Mouse (Mus musculus): ENCODE data around the gene Fam98b.

The Fam98b gene

DNA sequence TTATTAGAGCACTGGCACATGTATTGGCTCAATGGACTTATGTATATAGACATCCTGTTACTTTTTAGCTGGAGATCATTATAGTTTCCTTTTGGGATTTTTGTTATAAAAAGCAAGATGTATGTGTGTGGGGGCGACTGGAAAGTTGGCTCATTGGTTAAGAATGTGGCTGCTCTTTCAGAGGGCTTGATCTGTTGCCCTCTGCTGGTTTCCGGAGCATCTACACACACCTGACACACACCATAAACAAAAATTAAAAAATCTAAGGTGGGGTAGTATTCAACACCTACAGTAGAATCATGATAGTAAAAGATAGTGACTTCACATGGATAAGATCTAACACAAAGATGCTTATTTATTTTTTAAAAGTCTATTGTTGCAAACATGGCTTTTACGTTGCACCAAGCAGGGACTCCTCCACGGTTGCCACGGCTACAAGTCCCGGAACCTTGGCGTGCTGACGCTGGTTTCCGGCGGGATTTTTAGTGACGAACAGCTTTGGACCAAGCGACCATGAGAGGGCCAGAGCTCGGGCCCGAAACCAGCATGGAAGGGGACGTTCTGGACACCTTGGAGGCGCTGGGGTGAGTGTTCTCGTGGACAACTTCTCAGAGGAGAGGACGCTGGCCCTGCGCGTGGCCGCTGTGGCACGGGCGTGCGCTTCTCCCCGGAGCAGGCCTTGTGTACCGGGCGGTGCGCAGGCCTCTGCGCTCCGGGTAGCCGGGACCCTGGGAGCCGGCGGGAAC is at the start of gene Fam98b:
TSS of gene Fam98b (plus strand) at position 485 of the 746 bp plus-strand sequence.
- peak; percentile 81 to 86 for DNase-seq (ENCODE audit: low spot score in 2 of 2)

DNA sequence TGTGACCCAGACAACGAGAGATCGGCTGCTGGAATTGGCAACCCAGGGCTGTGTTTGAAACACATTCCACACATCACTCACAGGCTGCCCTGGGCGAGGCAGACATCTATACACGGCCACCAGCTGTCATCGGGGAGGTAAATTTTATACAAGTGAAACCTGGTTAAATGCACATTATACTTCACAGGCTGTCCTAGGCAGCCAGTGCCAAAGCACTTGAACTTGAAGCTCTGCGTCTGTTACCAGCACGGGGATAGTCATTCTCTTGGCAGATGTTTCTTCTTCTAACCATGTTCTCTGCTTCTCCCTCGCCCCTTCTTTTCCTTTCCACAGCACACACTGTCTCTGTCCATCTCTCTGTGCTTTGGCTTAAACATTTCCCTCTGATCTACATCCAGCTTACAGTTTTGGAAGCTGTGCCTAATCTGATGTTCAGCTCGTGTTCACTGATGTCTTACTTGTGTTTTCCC is 48.6 kb upstream of the Fam98b start:
- DNase-seq (ENCODE audit: low spot score in 2 of 2): no peak

DNA sequence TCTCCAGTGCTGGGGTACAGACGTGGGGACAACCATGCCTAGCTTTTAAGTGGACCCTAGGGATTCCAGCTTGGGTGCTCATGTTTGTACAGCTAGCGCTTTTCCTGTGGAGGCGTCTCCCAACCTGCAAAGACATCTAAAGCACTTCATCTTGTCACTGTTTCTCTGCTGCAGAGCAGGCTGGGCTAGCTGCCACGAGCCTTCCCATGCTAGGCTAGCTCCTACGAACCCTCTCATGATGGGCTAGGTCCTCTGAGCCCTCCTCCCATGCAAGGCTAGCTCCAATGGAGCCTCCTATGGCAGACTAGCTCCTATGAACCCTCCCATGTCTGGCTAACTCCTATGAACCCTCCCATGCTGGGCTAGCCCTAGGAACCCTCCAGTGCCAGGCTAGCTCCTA is 46.2 kb upstream of the Fam98b start:
- DNase-seq (ENCODE audit: low spot score in 2 of 2): no peak

DNA sequence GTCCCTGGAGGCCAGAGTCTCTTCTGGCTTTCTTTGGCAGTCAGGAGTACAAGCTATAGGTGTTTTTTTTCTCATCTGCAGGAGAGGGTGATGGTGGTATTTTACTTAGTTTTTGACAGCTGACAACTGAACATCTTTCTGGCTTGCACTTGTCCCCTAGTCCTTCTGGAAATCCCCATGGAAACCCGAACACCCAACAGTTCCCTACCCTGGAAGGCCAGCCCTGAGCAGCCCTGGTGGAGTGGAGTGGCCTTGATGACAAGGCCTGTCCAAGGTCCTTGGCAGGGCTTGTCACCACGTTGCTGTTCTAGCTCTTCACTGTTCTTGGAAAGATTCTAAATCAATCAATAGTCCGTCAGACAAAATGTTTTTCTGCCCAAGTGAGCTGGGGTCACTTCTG is 45.0 kb upstream of the Fam98b start:
- no peak for DNase-seq (ENCODE audit: low spot score in 2 of 2)

DNA sequence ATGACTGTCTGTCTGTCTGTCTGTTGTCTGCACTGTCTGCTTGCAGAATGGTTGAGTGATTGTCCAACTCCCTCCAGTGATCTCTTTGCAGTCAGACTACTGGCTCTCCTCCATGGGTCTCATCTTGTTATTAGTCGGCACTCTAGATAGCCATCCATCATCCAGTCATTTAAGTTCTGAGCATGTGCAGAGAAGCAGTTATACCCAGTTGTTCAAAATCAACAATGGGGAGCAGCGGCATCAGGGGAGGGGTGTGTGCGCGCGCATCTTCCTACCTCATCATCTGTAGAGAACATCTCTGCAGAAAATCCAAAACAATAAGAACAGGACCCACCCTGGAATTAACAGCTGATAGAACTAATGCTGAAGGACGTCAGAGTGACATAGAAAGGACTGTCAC is 44.5 kb upstream of the Fam98b start:
- no peak for DNase-seq (ENCODE audit: low spot score in 2 of 2)

DNA sequence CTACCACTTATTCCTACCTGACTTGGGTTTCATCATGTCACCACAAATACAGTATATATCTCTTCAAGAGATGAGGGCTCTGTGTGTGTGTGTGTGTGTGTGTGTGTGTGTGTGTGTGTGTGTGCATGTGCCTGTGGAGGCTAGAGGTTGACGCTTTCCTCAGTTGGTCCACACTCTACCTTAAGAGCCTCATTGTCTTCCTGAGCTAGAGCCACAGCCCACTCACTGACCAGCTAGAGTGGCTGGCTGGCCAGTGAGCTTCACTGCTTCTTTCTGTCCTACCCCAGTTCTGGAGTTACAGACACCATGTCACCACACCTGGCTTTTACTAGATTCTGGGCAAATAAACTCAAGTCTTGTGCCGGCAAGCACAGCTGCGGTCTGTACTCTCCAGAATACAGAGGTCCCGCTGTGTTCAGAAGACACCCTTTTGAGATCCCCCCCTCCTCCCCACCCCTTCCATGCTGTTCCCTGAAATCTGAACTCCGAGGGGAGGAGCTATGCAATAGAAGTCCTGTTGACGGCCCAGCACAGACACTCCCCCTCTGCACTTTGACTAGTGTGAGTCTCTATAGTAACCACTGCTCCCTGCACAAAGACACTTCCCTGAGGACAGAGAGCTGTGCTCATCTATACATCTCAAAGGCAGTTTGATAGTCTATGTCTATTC is 39.0 kb upstream of the Fam98b start:
- DNase-seq (ENCODE audit: low spot score in 2 of 2): no peak

DNA sequence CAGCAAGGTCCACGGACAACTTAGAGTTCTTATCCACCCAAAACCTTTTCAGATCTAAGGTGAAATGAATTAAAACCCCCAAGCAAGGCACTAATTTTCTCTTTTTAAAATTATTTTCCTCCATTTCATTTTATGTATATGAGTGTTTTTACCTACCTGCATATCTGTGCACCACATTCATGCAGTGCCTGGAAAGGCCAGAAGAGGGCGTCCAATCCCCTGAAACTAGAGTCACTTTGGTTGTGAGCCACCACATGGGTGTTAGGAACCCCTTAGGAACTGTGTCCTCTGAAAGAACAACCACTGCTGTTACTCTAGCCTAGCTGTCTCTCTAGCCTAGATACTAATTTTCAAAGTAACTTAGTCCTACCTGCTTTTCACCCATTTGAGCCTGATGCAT is 33.4 kb upstream of the Fam98b start:
- DNase-seq (ENCODE audit: low spot score in 2 of 2): peak in 1 of 2 experiments; percentile 4

DNA sequence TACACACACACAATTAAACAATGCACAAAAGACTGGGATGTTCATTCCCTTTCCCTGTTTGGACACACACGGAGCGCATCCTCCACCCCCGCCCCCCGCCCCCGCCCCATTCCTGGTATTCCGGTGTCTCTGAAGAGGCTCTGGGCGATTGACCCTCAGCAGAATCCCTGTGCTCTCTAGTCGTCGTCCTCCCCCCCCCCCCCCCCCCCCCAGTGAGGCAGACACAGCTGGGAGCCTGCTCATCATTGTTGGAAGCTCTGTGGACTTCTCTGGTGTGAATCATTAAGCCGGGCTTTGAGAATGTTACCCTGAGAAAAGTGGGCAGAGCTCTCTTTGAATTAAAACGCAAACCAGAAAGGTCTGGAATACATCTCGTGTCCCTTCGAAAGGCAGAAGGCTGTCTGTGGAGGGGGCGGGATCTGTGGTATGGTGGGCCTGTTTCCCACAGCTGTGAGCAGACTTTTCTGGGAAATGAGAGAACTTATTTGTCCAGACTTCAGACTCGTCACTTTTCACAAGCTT is 31.8 kb upstream of the Fam98b start:
- no peak for DNase-seq (ENCODE audit: low spot score in 2 of 2)

DNA sequence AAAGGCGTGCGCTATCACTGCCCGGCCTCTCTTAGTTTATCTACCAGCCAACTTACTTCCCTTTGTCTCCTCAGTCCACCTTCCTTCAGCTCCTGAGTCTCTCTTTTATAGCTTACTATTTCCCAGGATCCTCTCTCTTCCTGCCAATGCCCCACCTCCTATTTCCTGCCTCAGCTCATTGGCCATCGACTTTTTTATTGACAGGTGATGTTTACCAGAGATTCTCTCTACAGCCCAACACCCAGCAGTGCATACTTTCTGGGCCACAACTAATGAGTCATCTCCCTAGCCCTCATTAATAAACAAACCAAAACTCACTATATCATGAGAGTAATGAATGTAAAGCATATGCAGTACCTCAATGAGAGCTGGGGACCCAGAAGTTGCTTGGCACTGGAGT is 30.0 kb upstream of the Fam98b start:
- no peak for DNase-seq (ENCODE audit: low spot score in 2 of 2)

DNA sequence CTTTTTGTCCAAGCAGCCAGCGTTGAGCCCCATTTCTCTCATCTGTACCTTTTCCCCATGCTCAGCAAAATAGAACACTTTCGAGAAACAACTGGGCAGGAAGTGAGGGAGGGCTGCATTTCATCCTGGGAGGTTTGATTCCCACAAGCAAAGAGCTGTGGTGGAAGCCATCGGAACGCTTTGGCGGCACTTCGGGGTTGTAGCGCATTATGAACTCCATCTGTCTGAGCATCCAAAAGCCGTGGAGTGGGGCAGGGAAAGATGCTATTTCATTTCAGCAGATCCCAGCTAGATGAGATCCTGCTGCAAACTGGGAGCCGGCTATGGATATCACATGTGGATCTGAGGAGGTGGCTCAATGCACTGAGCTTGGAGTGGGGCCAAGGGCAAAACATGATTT is 26.9 kb upstream of the Fam98b start:
- no peak for DNase-seq (ENCODE audit: low spot score in 2 of 2)

DNA sequence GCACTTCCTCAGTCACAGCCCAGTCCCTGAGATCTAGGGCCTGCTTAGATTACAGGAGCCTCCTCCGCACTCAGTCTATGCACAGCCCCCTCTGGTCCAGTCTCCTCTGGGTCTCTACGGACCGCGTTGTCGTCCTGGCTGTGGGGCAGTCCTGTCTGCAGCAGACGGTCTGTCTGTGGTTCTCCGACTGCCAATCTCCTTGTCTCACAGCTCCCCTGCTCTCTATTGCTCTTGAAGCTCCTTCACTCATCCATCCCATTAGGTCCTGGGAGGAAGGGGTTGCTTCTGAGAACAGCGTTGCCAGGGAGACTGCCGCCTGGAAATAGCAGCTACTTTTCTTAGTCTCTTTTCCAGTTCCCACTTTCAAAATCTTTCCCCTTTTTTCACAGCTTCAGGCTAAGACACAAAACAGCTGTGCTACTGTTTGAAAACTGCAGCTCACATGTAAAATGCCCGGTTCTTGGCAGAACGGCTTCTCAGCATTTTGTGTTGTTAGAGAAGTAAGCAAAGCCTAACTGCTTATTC is 20.9 kb upstream of the Fam98b start:
- DNase-seq (ENCODE audit: low spot score in 2 of 2): no peak

DNA sequence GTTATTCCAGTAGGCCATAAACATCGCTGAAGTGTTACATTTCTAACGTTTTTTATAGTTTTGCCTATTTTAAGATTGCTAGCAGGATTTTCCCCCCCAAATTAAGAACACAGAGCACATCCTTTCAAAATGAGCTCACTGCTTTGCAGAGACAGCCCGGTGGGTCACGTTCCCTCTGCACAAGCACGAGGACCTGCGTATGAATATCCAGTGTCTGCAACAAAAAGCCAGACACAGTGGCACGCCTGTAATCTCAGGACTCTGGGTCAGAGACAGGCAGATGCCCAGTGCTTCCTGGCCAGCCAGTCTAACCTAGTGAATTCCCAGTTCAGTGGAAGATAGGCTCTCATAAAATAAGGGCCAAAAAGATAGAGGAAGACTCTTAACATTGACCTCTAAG is 19.3 kb upstream of the Fam98b start:
- DNase-seq (ENCODE audit: low spot score in 2 of 2): no peak

DNA sequence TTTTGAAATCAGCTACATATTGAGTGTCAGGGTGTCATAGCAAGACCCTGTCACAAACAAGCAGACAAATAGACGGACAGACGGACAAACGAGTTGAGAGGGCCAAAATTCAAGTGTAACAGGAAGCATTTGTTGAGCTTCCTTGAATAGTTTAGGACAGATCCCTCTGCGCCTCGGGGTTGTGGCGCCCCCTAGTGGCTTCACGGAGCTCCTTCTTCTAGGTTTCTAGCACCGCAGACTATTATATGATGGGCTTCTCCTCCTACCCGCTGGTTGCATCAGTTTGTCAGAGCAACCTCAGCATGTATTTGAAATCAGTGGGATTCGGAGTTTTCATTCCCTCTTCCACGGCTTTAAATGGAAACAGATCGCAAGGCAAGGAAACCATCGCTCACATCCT is 18.3 kb upstream of the Fam98b start:
- peak; percentile 36 to 61 for DNase-seq (ENCODE audit: low spot score in 2 of 2)

DNA sequence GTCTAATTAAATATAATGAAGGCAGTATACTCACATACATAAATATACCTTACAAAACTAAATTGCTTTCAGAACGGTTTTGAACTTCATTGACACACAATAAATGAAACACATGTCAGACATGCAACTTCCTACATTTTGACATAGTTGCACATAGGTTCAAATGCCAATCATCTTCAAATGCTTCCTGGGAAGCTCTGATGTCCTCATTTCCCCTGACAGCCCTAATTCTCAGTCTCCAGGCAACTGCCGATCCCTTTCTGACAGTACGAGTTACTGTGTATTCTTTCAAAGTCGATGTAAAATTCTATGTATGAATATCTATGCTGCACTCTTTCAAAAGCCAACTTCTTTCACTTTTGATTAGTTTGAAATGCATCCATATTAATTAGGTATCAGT is 7.6 kb upstream of the Fam98b start:
- DNase-seq (ENCODE audit: low spot score in 2 of 2): no peak

DNA sequence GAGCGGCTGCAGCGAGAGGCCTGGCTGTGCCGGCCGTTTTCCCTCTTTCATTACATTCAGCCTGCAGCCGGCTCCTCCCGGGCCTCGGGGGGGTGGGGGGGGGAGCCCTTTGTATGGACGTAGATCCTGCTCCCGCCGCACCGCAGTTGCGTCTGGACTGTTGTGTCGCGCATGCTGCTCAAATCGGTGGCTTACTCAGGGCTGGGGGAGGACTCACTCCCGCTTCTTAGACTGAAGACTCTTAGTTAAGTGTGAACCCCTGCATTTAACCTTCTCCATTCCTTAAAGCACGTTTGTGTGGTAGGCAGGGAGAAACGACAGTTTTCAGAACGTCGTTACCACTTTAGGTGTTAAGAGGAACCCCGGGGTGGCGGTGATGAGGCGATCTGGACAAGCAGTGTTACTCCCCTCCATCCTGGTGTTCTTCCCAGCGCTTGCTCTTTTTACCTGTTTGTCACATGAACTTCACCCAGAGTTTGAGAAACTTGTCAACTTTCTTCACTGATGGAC is 517 bp downstream of the Fam98b start:
- peak in 1 of 2 experiments; percentile 8 for DNase-seq (ENCODE audit: low spot score in 2 of 2)

DNA sequence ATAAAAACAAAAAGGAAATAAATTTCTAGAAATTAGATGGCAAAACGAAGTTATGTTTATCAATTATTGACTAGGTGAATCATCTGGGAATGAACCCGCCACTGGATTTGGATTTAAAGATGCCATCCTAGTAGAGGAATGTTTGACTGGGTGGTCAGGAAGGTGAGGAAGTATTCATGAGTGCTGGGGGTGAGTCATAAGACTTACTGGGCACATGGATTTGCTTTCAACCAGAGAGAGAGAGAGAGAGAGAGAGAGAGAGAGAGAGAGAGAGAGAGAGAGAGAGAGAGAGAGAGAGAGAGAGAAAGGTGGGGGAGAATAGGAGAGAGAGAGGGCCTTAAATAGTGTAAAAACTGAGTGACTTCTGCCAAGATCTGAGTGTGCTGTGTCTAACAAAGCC is 5.9 kb downstream of the Fam98b start:
- no peak for DNase-seq (ENCODE audit: low spot score in 2 of 2)

DNA sequence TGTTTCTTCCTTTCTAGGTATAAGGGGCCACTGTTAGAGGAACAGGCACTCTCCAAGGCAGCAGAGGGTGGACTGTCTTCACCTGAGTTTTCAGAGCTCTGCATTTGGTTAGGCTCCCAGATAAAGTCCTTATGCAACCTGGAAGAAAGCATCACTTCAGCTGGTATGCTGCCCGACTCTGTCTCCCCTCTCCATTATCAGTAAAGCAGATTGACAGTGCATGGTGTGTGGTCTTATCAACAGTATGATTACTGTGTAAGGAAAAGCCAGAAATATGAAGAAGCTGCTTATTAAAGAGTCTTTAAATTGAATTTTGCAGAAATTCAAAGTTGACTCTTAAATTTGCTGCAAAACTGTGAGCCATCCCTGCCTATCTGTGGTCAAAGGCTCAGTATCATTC is 8.1 kb downstream of the Fam98b start:
- no peak for DNase-seq (ENCODE audit: low spot score in 2 of 2)

DNA sequence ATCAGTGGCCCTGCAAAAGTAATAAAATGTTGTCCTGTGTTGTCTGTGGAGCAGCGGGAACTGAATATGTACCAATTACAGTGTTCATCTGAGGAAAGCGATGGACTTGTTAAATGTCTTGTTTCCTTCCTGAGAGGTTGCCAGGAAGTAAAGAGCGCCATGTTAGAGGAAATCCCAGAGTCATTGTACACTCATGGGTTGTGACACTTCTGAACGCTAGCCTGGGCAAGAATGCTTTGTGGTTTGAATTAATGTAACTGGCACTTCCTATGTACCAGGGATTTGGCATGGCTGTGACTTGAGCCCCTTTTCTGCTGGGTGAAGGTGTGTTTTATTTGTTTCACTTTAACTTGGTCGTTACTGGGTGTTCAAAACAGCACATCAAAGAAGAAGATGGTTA is 12.6 kb downstream of the Fam98b start:
- DNase-seq (ENCODE audit: low spot score in 2 of 2): no peak

DNA sequence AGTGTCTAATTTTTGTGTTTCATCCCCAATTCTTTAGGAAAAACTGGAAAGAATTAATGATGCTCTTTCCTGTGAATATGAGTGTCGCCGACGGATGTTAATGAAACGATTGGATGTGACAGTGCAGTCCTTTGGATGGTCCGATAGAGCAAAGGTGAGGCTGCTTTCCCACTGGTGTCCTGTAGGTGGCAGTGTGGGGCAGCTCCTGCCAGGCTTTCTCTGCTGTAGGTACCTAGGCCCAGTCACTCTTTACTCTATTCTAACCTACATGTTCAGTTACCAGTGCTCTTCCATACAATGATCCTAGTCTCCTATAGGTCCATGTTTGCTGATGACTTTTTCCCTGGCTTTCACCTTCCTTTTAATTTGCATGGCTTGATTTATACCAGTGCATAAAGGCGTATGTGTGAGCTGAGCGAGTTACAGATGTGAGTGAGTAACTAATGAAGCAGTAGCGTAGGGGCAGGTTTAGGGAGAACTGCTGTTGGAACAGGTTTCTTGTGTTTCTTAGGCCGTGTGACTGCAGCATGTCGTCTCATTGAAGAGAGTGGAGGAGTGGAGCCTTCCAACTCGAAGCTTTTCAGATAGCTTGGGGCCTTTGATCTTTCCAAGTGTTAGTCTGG is 14.4 kb downstream of the Fam98b start:
- DNase-seq (ENCODE audit: low spot score in 2 of 2): peak; percentile 58 to 68

DNA sequence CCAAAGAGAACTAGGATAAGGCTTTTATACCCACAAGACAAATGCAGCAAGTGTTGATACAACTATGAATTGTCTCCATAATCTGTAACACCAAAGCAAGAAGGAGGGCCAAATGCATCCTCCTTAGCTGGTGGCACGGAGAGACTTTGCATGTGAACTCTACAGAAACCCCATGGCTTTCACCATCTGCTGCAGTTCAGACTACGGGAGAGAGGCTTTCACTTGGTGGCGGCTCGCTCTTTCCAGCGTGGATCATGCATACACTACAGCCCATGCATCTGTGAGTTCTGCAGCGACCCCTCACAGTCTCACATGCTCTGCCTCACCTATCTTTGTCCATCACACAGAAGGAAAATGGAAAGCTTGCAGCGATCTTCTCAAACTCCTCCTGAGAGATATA is 38.8 kb downstream of the Fam98b start:
- no peak for DNase-seq (ENCODE audit: low spot score in 2 of 2)

DNA sequence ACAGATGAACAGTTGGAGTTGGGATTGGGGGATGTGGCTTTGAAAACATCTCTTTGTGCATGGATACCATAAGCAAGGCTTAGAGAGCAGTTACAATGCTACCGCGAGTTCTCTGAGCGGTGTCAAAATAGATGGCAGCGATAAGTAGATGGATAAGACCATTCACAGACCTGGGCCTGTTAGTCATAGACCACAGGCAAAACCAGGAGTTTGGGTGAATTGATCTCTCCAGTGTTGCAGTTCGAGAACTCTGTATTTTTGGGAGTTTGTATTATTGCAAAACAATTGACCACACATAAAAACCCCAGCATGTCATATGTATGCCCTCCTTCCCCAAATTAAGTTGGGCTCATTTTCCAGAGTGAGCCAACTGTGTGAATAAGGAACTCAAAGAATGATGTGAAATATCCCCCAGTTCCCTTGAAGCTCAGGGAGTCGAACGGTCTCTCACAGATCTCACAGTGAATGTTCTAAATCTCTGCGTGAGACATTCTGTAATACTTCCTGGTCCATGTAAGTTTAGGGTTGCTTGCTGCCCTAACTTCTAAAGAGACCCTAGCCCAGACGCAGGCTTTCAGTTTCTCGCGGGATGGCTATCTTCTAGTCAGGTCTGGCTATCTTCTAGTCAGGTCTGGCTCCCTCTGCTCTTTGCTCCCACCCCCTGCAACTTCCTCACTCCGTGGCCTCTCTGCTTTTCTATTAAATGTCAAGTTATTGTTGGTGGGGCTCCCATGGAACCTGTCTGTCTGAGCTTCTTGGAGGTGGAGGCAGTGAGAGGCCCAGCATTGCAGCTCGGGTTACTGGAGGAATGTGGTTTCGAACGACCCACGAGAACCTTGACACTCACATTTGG is 50.3 kb downstream of the Fam98b start:
- no peak for DNase-seq (ENCODE audit: low spot score in 2 of 2)

All from natural killer cell, adult 2 months (primary cell).